Mouse (Mus musculus) midbrain, embryonic 11.5 days (tissue): ENCODE data around the gene Aacs. TPM values are rescaled to one million over a fixed set of nuclear protein-coding genes. Genes with fewer than 3 reads are reported as not detected.
A peak's percentile ranks its signal among the peaks of the same experiment; 100 is the strongest.
"Not testable (repeated sequence)": the region's sequence is repeated elsewhere in the genome, so short reads cannot be mapped to it uniquely, and the experiment has no call there.

Experiments used
- ATAC-seq: fragments of 200-750 bp; cut with Nextera tagmentation; 2 replicates; pipeline ENCODE4 v1.8.0; 2017; ENCODE audit warnings: moderate TSS enrichment, moderate library complexity; ENCODE audit not compliant: low FRiP score
- DNase-seq: peaks from one replicate; pipeline ENCODE4 v3.0.0; 2015; ENCODE audit warnings: low spot score; ENCODE audit errors: missing footprints
- H3K27ac ChIP-seq: fragments of 300-500 bp; sonication (generic); 2 replicates; pipeline ENCODE4 v1.5.1; 2014; ENCODE audit warnings: low read depth, low read length
- H3K27me3 ChIP-seq: fragments of 300-500 bp; sonication (generic); 2 replicates; pipeline ENCODE4 v1.6.1; 2014; ENCODE audit warnings: mild to moderate bottlenecking, low read length, moderate library complexity, mixed read lengths; ENCODE audit not compliant: control insufficient read depth, insufficient read depth
- H3K36me3 ChIP-seq: fragments of 300-500 bp; sonication (generic); 2 replicates; pipeline ENCODE4 v1.6.1; 2014; ENCODE audit warnings: mild to moderate bottlenecking, low read length, moderate library complexity, mixed read lengths; ENCODE audit not compliant: control insufficient read depth, insufficient read depth
- H3K4me1 ChIP-seq: fragments of 300-500 bp; sonication (generic); 2 replicates; pipeline ENCODE4 v1.6.1; 2014; ENCODE audit warnings: low read length; ENCODE audit not compliant: control insufficient read depth, insufficient read depth
- H3K4me2 ChIP-seq: fragments of 300-500 bp; sonication (generic); 2 replicates; pipeline ENCODE4 v1.6.1; 2014; ENCODE audit warnings: mild to moderate bottlenecking, moderate library complexity
- H3K4me3 ChIP-seq: fragments of 300-500 bp; sonication (generic); 2 replicates; pipeline ENCODE4 v1.5.1; 2014; ENCODE audit warnings: low read depth, low read length
- H3K9ac ChIP-seq: fragments of 300-500 bp; sonication (generic); 2 replicates; pipeline ENCODE4 v1.6.1; 2014; ENCODE audit warnings: low read length
- H3K9me3 ChIP-seq: fragments of 300-500 bp; sonication (generic); 2 replicates; pipeline ENCODE4 v1.6.1; 2016; ENCODE audit warnings: low read length; ENCODE audit not compliant: control insufficient read depth
- WGBS: fragments of 180-500 bp; shearing (Covaris S2); extraction: QIAGEN DNeasy Blood & Tissue Kit; methylation state at CpG from one replicate; pipeline ENCODE4 v1.1.7; 2014; 5-methylcytosine and 5-hydroxymethylcytosine counted together
- polyA plus RNA-seq: library from polyadenylated mRNA; unstranded; fragments of >200 nt; fragmentation: Nextera tagmentation; extraction: Ambion mirVana; gene quantifications from 2 replicates; pipeline ENCODE4 v1.2.1, GENCODE M21; 2014

The Aacs gene
- polyA plus RNA-seq, 1 experiment from 2014 or later: 53.2 TPM

- no peak for DNase-seq
- H3K27ac ChIP-seq: no peak overlapping the region
- H3K4me2 ChIP-seq: no peak overlapping the region
- H3K4me3 ChIP-seq: no peak overlapping the region
- peaks cover 4% of the 10 kb centered on the region for H3K4me1 ChIP-seq
- H3K9me3 ChIP-seq: no peaks in the 10 kb centered on the region
- 94% methylated on average over 4 of the region's 4 CpGs for WGBS
- H3K27me3 ChIP-seq: no peaks in the 10 kb centered on the region
- H3K9ac ChIP-seq: no peak overlapping the region
- ATAC-seq: no peak
- H3K36me3 ChIP-seq: peaks cover 10% of the 10 kb centered on the region
These were observed 9.6 kb downstream of the Aacs start for GRCm38 (mm10) chr5:125485031-125485778.

- ATAC-seq (no peak), DNase-seq (no peak)
- Histone ChIP-seq H3K4me1 (peaks cover 4% of the 10 kb centered on the region), H3K9ac (no peak overlapping the region), H3K4me3 (no peak overlapping the region), H3K4me2 (no peak overlapping the region), H3K27ac (no peak overlapping the region), H3K9me3 (no peaks in the 10 kb centered on the region), H3K27me3 (no peaks in the 10 kb centered on the region), H3K36me3 (peaks cover 10% of the 10 kb centered on the region)
- WGBS: 87% methylated on average over 1 of the region's 1 CpGs
These were observed 10.5 kb downstream of the Aacs start for GRCm38 (mm10) chr5:125486088-125486487.

GRCm38 (mm10) chr5:125487375-125488115 is 11.9 kb downstream of the Aacs start:
- WGBS: 51% methylated on average over 11 of the region's 11 CpGs
- Histone ChIP-seq H3K4me3 (no peak overlapping the region), H3K36me3 (peaks cover 10% of the 10 kb centered on the region), H3K27me3 (no peaks in the 10 kb centered on the region), H3K9ac (no peak overlapping the region), H3K9me3 (no peaks in the 10 kb centered on the region), H3K27ac (peak overlapping the region; percentile 54), H3K4me2 (no peak overlapping the region), H3K4me1 (peaks cover 4% of the 10 kb centered on the region)
- DNase-seq (no peak), ATAC-seq (peak; percentile 73)

- H3K4me3 ChIP-seq: no peak overlapping the region
- ATAC-seq: peak; percentile 38; the same call in 1 of the 2 replicates
- no peak overlapping the region for H3K4me2 ChIP-seq
- H3K36me3 ChIP-seq: peaks cover 6% of the 10 kb centered on the region; the same call in 1 of the 2 replicates
- peak overlapping the region; percentile 54; the same call in 1 of the 2 replicates for H3K27ac ChIP-seq
- H3K9me3 ChIP-seq: no peaks in the 10 kb centered on the region
- no peaks in the 10 kb centered on the region for H3K27me3 ChIP-seq
- no peak for DNase-seq
- peaks cover 4% of the 10 kb centered on the region for H3K4me1 ChIP-seq
- WGBS: 83% methylated on average over 4 of the region's 4 CpGs
- no peak overlapping the region for H3K9ac ChIP-seq
These were observed 12.5 kb downstream of the Aacs start for GRCm38 (mm10) chr5:125488116-125488455.

GRCm38 (mm10) chr5:125488953-125489352 is 13.3 kb downstream of the Aacs start:
- not testable (repeated sequence) for H3K4me3 ChIP-seq, ATAC-seq, H3K9me3 ChIP-seq, H3K4me1 ChIP-seq, H3K36me3 ChIP-seq, H3K9ac ChIP-seq, H3K27ac ChIP-seq, DNase-seq, H3K4me2 ChIP-seq, H3K27me3 ChIP-seq
- 92% methylated on average over 5 of the region's 5 CpGs for WGBS

- peaks cover 5% of the 10 kb centered on the region; the same call in 1 of the 2 replicates for H3K36me3 ChIP-seq
- ATAC-seq: no peak
These were observed 15.5 kb downstream of the Aacs start for GRCm38 (mm10) chr5:125491107-125491506.

GRCm38 (mm10) chr5:125492379-125493092 is 16.9 kb downstream of the Aacs start:
- no peak for DNase-seq
- Histone ChIP-seq H3K4me1 (no peaks in the 10 kb centered on the region), H3K9ac (no peak overlapping the region), H3K36me3 (peaks cover 5% of the 10 kb centered on the region; the same call in 1 of the 2 replicates), H3K4me2 (no peak overlapping the region), H3K9me3 (no peaks in the 10 kb centered on the region), H3K27me3 (no peaks in the 10 kb centered on the region), H3K4me3 (no peak overlapping the region), H3K27ac (no peak overlapping the region)
- no peak for ATAC-seq
- 56% methylated on average over 17 of the region's 17 CpGs for WGBS

More at GRCm38 (mm10) chr5:125491107-125491506, 15.5 kb downstream of the Aacs start:
- no peak overlapping the region for H3K27ac ChIP-seq
- H3K4me3 ChIP-seq: no peak overlapping the region
- no peak overlapping the region for H3K4me2 ChIP-seq
- no peak for DNase-seq
- no peaks in the 10 kb centered on the region for H3K27me3 ChIP-seq
- no peaks in the 10 kb centered on the region for H3K9me3 ChIP-seq
- H3K9ac ChIP-seq: no peak overlapping the region
- WGBS: 86% methylated on average over 10 of the region's 10 CpGs
- peaks cover 4% of the 10 kb centered on the region for H3K4me1 ChIP-seq

- Histone ChIP-seq H3K36me3 (peaks cover 5% of the 10 kb centered on the region; the same call in 1 of the 2 replicates), H3K27ac (no peak overlapping the region), H3K27me3 (no peaks in the 10 kb centered on the region), H3K4me1 (no peaks in the 10 kb centered on the region), H3K9ac (no peak overlapping the region), H3K4me2 (no peak overlapping the region), H3K4me3 (no peak overlapping the region), H3K9me3 (no peaks in the 10 kb centered on the region)
- no peak for ATAC-seq
- no peak for DNase-seq
- 61% methylated on average over 5 of the region's 5 CpGs for WGBS
These were observed 17.4 kb downstream of the Aacs start for GRCm38 (mm10) chr5:125493093-125493423.

- Histone ChIP-seq H3K27ac (no peak overlapping the region), H3K4me3 (no peak overlapping the region), H3K9ac (no peak overlapping the region), H3K27me3 (no peaks in the 10 kb centered on the region), H3K4me2 (no peak overlapping the region), H3K9me3 (no peaks in the 10 kb centered on the region), H3K4me1 (no peaks in the 10 kb centered on the region), H3K36me3 (peaks cover 3% of the 10 kb centered on the region; the same call in 1 of the 2 replicates)
- ATAC-seq (no peak), DNase-seq (no peak)
- WGBS: 92% methylated on average over 10 of the region's 10 CpGs
These were observed 20.0 kb downstream of the Aacs start for GRCm38 (mm10) chr5:125495655-125496054.
